Mouse (Mus musculus): ENCODE measurements around the gene Gm48552. TPM values are rescaled to one million over a fixed set of nuclear protein-coding genes. Genes with fewer than 3 reads are reported as not detected.

The Gm48552 gene
- polyA plus RNA-seq, 1 experiment from 2014 or later, result 2.9 TPM

DNA sequence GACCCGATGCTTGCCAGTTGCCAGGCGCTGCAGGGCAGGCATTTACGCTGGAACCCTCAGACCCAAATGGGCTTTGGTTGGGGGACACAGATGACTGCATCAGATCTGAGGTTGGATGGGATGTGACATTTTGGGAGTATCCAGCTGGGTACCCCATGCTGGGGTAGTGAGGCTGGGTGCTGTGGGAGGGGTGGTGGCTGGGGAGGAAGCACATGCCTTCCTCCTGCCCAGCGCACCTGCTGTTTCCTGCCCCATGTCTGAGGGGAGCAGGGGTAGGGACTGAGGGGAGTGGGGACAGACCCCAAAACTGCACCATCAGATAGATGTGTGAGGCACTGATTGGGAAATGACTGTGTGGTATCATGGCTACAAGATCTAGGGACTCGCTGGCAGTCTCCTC lies 7.9 kb downstream of the Gm48552 start:
- 46% methylated on average over 5 of the region's 5 CpGs for WGBS
- no peak overlapping the region for H3K27ac ChIP-seq (replicated peaks; ENCODE audit: low read depth, low read length)
- no peak overlapping the region for H3K4me2 ChIP-seq (ENCODE audit: low read length)
- H3K36me3 ChIP-seq (ENCODE audit: control insufficient read depth, insufficient read depth, low read length), result peaks cover 14% of the 10 kb centered on the region
- no peak overlapping the region for H3K4me3 ChIP-seq (replicated peaks; ENCODE audit: low read depth, low read length)
- no peak overlapping the region for H3K9ac ChIP-seq (replicated peaks; ENCODE audit: low read length)
- H3K4me1 ChIP-seq (ENCODE audit: control insufficient read depth, insufficient read depth, low read length), result peaks cover 18% of the 10 kb centered on the region
- H3K9me3 ChIP-seq (ENCODE audit: control insufficient read depth, low read length), result no peaks in the 10 kb centered on the region
- H3K27me3 ChIP-seq (ENCODE audit: control insufficient read depth, insufficient read depth, low read length), result no peaks in the 10 kb centered on the region
- DNase-seq (no peak), ATAC-seq (ENCODE audit: low FRiP score, low TSS enrichment) (no peak)

DNA sequence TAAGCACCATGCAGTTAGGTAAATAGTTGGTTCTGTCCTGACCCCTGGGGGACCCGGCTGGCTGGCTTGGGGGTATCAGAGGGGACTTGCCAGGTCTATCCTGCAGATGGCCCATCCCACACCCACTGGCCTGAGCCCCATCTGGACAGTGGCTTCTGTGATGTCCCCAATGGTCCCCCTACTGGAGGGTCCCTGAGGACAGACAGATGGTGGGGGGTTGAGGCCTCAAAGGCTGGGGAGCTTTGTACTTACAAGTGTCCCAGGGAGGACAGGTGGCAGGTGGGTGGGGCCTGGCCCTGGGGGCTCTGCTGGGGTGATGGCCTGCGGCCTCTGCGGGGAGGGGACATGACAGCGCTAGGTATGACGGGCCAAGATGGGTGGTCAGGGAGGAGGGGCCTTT lies 10.5 kb downstream of the Gm48552 start:
- Histone ChIP-seq H3K9ac (replicated peaks; ENCODE audit: low read length) (no peak overlapping the region), H3K9me3 (ENCODE audit: control insufficient read depth, low read length) (no peaks in the 10 kb centered on the region), H3K27me3 (ENCODE audit: control insufficient read depth, insufficient read depth, low read length) (no peaks in the 10 kb centered on the region), H3K4me2 (ENCODE audit: low read length) (no peak overlapping the region), H3K36me3 (ENCODE audit: control insufficient read depth, insufficient read depth, low read length) (peaks cover 20% of the 10 kb centered on the region), H3K4me1 (ENCODE audit: control insufficient read depth, insufficient read depth, low read length) (peaks cover 27% of the 10 kb centered on the region), H3K4me3 (replicated peaks; ENCODE audit: low read depth, low read length) (no peak overlapping the region), H3K27ac (replicated peaks; ENCODE audit: low read depth, low read length) (no peak overlapping the region)
- DNase-seq (no peak), ATAC-seq (ENCODE audit: low FRiP score, low TSS enrichment) (no peak)
- WGBS, result 68% methylated on average over 5 of the region's 5 CpGs

DNA sequence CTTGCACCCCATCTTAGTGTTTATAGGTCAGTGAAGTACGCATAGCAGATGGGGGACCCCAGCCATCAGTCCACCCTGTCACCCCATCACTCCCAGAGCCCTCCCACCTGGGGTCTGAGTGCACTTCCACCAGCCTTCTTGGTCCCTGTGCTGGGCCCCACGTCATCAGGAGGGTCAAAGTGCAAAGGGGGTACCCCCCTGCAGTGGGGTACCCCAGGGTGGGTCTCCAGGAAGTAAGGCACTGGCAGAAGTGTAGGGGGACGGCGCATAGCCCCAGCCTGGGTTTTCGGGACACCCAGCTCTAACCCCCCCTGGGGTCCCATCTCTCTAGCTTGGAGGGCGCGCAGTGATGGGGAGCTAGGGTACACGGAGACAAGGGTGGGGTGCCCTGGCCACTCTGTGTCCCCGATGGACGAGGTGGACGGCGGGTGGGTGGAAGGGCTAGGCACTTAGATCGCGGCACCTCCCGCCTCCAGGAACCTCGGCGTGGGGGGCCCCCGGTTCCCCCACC lies 11.0 kb downstream of the Gm48552 start:
- peak overlapping the region; percentile 27 for H3K4me2 ChIP-seq (ENCODE audit: low read length)
- H3K9ac ChIP-seq (replicated peaks; ENCODE audit: low read length), result no peak overlapping the region; the same call in 1 of the 2 replicates
- H3K4me3 ChIP-seq (replicated peaks; ENCODE audit: low read depth, low read length), result no peak overlapping the region

DNA sequence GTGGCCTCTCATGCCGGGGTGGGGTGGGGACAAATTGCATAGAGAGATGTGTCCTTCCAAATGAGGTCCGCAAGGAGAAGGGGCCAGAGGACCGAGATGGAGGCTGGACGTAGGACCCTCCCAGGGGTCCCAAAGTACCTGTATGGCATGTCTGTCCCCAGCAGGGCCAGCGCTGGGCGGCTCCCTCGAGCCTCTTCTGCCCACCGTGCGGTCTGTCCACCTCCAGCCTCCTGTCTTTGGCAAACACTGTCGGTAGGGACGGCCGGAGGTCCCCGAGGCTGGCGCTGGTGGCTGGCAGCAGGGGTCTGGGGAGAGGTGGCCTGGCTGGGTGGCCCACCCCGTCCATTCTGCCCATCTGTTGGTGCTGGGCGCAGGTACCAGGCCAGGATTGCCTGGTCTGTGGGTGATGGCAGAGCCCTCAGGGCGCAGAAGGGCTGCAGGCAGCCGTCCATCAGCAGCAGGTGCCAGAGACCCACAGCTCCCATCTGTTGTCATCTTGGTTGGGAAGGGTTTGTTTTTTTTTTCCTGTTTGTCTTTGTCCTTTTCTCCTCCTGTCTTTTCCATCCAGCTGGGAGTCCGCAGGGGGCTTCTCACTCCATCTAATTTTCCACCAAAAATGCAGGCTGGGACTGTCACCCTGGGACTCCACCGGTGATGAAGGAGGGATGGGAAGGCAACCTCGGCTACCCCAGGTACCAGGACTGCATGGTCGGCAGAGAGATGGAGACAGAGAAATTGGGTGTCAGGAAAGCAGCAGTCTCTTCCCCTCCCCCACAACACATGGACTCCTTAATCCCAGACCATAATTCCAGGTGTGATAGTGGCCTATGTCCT lies 11.8 kb downstream of the Gm48552 start:
- no peak overlapping the region for H3K4me3 ChIP-seq (replicated peaks; ENCODE audit: low read depth, low read length)
- H3K4me2 ChIP-seq (ENCODE audit: low read length), result peak overlapping the region; percentile 27
- H3K9me3 ChIP-seq (ENCODE audit: control insufficient read depth, low read length), result no peaks in the 10 kb centered on the region
- peak overlapping the region; percentile 16; the same call in 1 of the 2 replicates for H3K9ac ChIP-seq (replicated peaks; ENCODE audit: low read length)
- H3K27ac ChIP-seq (replicated peaks; ENCODE audit: low read depth, low read length), result peak overlapping the region; percentile 49
- WGBS, result 55% methylated on average over 22 of the region's 22 CpGs
- DNase-seq (no peak), ATAC-seq (ENCODE audit: low FRiP score, low TSS enrichment) (no peak)
- H3K4me1 ChIP-seq (ENCODE audit: control insufficient read depth, insufficient read depth, low read length), result peaks cover 27% of the 10 kb centered on the region
- H3K27me3 ChIP-seq (ENCODE audit: control insufficient read depth, insufficient read depth, low read length), result no peaks in the 10 kb centered on the region
- H3K36me3 ChIP-seq (ENCODE audit: control insufficient read depth, insufficient read depth, low read length), result peaks cover 27% of the 10 kb centered on the region

More for the DNA sequence above, 11.0 kb downstream of the Gm48552 start:
- no peak overlapping the region for H3K27ac ChIP-seq (replicated peaks; ENCODE audit: low read depth, low read length)
- 83% methylated on average over 18 of the region's 18 CpGs for WGBS
- H3K9me3 ChIP-seq (ENCODE audit: control insufficient read depth, low read length), result no peaks in the 10 kb centered on the region
- DNase-seq, result no peak
- H3K36me3 ChIP-seq (ENCODE audit: control insufficient read depth, insufficient read depth, low read length), result peaks cover 26% of the 10 kb centered on the region
- no peaks in the 10 kb centered on the region for H3K27me3 ChIP-seq (ENCODE audit: control insufficient read depth, insufficient read depth, low read length)
- ATAC-seq (ENCODE audit: low FRiP score, low TSS enrichment), result no peak
- peaks cover 27% of the 10 kb centered on the region for H3K4me1 ChIP-seq (ENCODE audit: control insufficient read depth, insufficient read depth, low read length)

DNA sequence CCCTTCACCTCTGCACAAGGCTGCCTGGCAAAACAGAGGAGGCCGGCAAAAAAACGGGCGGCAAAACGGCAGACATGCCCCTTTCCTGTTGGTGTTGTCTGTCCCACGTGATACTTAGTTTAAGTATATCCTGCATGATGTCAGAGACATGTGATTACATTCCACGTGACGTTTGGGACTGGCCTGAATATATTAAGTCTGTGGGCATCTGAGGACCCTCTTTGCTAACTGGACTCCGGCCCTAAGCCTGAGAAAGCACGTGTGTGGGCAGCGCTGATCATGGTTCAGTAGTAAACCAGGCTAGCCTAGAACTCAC lies 12.4 kb downstream of the Gm48552 start:
- Histone ChIP-seq H3K27me3 (ENCODE audit: control insufficient read depth, insufficient read depth, low read length) (no peaks in the 10 kb centered on the region), H3K4me2 (ENCODE audit: low read length) (peak overlapping the region; percentile 27), H3K9ac (replicated peaks; ENCODE audit: low read length) (no peak overlapping the region), H3K9me3 (ENCODE audit: control insufficient read depth, low read length) (no peaks in the 10 kb centered on the region), H3K36me3 (ENCODE audit: control insufficient read depth, insufficient read depth, low read length) (peaks cover 31% of the 10 kb centered on the region), H3K4me1 (ENCODE audit: control insufficient read depth, insufficient read depth, low read length) (peaks cover 27% of the 10 kb centered on the region), H3K27ac (replicated peaks; ENCODE audit: low read depth, low read length) (peak overlapping the region; percentile 80), H3K4me3 (replicated peaks; ENCODE audit: low read depth, low read length) (no peak overlapping the region)
- DNase-seq (peak; percentile 53), ATAC-seq (ENCODE audit: low FRiP score, low TSS enrichment) (no peak)
- 34% methylated on average over 10 of the region's 10 CpGs for WGBS

DNA sequence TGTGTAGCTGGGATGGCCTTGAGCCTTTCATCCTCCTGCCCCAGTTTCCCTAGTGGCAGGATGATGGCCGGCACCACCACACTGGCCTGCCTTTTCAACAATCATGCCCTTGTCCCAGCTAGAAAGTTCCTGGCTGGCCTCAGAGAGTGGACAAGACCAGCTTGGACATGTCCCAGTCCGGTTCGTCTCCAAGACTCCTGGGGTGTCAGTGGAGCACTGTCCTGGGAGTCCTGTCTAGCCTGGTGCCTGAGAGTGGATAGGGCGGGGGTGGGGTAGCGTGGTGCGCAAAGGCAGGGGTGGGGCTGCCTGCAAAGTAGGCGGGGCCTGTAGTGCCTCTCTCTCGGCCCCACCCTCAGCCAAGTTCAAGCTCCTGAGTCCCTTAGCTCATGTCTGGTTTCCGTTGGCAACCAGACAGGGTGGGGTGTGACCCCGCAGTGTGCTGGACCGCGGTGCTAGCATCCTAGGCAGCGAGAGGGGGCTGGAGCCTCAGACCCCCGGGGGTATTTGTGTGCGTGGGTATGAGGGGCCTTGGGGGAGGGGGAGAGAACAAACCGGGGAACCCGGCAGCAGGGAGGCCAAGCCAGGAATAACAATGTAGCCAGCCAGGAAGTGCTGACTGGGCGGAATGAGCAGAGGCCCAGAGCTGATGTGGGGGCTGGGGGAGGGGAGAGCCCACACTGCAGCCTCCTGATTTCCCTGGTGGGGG lies 12.9 kb downstream of the Gm48552 start:
- ATAC-seq (ENCODE audit: low FRiP score, low TSS enrichment), result peak; percentile 62
- WGBS, result 6% methylated on average over 18 of the region's 18 CpGs
- peaks cover 32% of the 10 kb centered on the region for H3K4me1 ChIP-seq (ENCODE audit: control insufficient read depth, insufficient read depth, low read length)
- peak overlapping the region; percentile 80 for H3K27ac ChIP-seq (replicated peaks; ENCODE audit: low read depth, low read length)
- H3K9ac ChIP-seq (replicated peaks; ENCODE audit: low read length), result no peak overlapping the region
- H3K4me3 ChIP-seq (replicated peaks; ENCODE audit: low read depth, low read length), result no peak overlapping the region
- H3K9me3 ChIP-seq (ENCODE audit: control insufficient read depth, low read length), result no peaks in the 10 kb centered on the region
- peak overlapping the region; percentile 24 for H3K4me2 ChIP-seq (ENCODE audit: low read length)
- H3K36me3 ChIP-seq (ENCODE audit: control insufficient read depth, insufficient read depth, low read length), result peaks cover 33% of the 10 kb centered on the region
- peak; percentile 81 for DNase-seq
- H3K27me3 ChIP-seq (ENCODE audit: control insufficient read depth, insufficient read depth, low read length), result peaks cover 2% of the 10 kb centered on the region; the same call in 1 of the 2 replicates

DNA sequence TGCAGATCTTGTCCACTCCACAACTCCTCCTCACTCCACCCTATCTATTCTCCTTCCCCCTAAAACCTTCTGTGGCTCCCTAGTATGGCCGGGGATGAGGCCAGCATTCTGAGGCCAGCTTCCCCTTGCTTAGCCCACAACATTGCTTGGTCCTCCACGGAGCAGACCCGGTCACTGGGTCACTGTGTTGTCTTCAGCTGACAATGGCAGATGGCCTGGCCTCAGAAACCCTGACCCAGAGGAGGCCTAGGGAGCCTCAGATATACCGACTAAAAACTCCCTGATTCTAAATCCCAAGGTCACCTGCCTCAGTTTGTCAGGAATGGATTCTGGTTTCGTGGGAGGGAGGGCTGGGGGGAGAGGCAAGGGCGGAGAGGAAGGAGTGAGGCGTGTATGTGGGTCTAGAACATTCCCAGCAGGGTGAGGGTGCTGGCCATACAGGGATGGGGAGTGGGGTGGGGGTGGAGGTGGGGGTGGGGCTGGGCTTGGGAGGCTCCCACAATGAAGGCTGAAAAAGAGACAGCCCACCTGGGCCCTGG lies 13.5 kb downstream of the Gm48552 start:
- no peak for DNase-seq
- Histone ChIP-seq H3K4me3 (replicated peaks; ENCODE audit: low read depth, low read length) (no peak overlapping the region), H3K4me1 (ENCODE audit: control insufficient read depth, insufficient read depth, low read length) (peaks cover 38% of the 10 kb centered on the region), H3K36me3 (ENCODE audit: control insufficient read depth, insufficient read depth, low read length) (peaks cover 39% of the 10 kb centered on the region), H3K9ac (replicated peaks; ENCODE audit: low read length) (peak overlapping the region; percentile 26; the same call in 1 of the 2 replicates), H3K27me3 (ENCODE audit: control insufficient read depth, insufficient read depth, low read length) (peaks cover 8% of the 10 kb centered on the region; the same call in 1 of the 2 replicates), H3K4me2 (ENCODE audit: low read length) (peak overlapping the region; percentile 24), H3K27ac (replicated peaks; ENCODE audit: low read depth, low read length) (peak overlapping the region; percentile 80), H3K9me3 (ENCODE audit: control insufficient read depth, low read length) (no peaks in the 10 kb centered on the region)
- ATAC-seq (ENCODE audit: low FRiP score, low TSS enrichment), result 0 out of 2 replicates have a peak, but pooled peaks have one; percentile 1
- 11% methylated on average over 7 of the region's 7 CpGs for WGBS

DNA sequence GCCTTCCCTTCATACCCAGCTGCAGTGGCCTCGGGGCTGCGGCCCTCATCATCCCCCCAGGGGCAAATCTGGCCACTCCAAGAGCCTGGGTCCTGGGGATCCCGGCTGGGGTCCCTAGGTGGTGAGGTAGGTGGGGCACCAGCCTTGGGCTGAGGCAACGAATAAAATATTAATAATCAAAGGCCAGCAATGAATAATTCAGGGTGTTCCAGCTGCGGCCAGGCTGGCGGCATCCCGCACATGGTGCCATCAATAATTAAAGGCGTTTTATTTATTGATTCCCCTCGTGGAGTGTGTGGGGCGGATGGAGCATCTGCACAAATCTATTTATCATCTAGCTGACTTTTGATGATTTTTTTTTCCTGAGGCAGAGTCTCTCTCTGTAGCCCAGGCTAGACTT lies 14.7 kb downstream of the Gm48552 start:
- 36% methylated on average over 10 of the region's 10 CpGs for WGBS
- Histone ChIP-seq H3K9me3 (ENCODE audit: control insufficient read depth, low read length) (no peaks in the 10 kb centered on the region), H3K4me1 (ENCODE audit: control insufficient read depth, insufficient read depth, low read length) (peaks cover 44% of the 10 kb centered on the region), H3K4me2 (ENCODE audit: low read length) (no peak overlapping the region), H3K36me3 (ENCODE audit: control insufficient read depth, insufficient read depth, low read length) (peaks cover 49% of the 10 kb centered on the region), H3K27ac (replicated peaks; ENCODE audit: low read depth, low read length) (peak overlapping the region; percentile 80), H3K27me3 (ENCODE audit: control insufficient read depth, insufficient read depth, low read length) (peaks cover 16% of the 10 kb centered on the region; the same call in 1 of the 2 replicates), H3K4me3 (replicated peaks; ENCODE audit: low read depth, low read length) (no peak overlapping the region), H3K9ac (replicated peaks; ENCODE audit: low read length) (no peak overlapping the region)
- ATAC-seq (ENCODE audit: low FRiP score, low TSS enrichment) (peak; percentile 21; the same call in 1 of the 2 replicates), DNase-seq (peak; percentile 68)

All from midbrain, embryonic 14.5 days (tissue).